Mouse (Mus musculus): ENCODE data around the gene Rap1gds1. TPM values are rescaled to one million over a fixed set of nuclear protein-coding genes. Genes with fewer than 3 reads are reported as not detected.

Gene Rap1gds1
- polyA plus RNA-seq, 1 experiment from 2014 or later, result 14.8 TPM

DNA sequence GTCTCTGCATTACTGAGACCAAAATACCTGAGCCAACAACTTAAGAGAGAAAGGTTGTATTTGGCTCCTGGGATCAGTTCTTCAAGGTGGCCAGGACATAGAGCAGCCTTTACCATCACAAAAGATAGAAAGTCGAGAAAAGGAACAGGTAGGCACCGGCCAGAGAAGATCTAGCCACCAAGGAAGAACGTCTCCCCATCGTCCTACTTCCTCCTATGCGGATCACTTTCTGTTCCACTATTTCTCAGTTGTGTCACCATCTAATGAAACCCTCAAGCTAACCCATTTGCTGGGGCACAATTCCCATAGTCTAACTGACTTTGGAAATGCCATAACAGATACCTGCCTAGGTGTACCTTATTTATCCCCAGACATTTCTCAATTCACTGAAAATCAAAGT, 24.3 kb upstream of the Rap1gds1 start:
- Histone ChIP-seq H3K27ac (ENCODE audit: low read length) (no peak overlapping the region), H3K9ac (ENCODE audit: low read depth, low read length) (no peak overlapping the region), H3K27me3 (ENCODE audit: control insufficient read depth, insufficient read depth, low read depth, low read length) (no peaks in the 10 kb centered on the region), H3K36me3 (ENCODE audit: control insufficient read depth, insufficient read depth) (no peaks in the 10 kb centered on the region), H3K4me3 (ENCODE audit: low read depth, low read length) (no peak overlapping the region), H3K4me1 (ENCODE audit: control insufficient read depth, low read depth, low read length) (no peaks in the 10 kb centered on the region), H3K4me2 (ENCODE audit: low read depth, low read length) (no peak overlapping the region), H3K9me3 (replicated peaks; ENCODE audit: control insufficient read depth, low read length) (no peaks in the 10 kb centered on the region)
- WGBS (ENCODE audit: insufficient replicate concordance), result 66% methylated on average over 5 of the region's 5 CpGs
- no peak for ATAC-seq (ENCODE audit: low read depth)

DNA sequence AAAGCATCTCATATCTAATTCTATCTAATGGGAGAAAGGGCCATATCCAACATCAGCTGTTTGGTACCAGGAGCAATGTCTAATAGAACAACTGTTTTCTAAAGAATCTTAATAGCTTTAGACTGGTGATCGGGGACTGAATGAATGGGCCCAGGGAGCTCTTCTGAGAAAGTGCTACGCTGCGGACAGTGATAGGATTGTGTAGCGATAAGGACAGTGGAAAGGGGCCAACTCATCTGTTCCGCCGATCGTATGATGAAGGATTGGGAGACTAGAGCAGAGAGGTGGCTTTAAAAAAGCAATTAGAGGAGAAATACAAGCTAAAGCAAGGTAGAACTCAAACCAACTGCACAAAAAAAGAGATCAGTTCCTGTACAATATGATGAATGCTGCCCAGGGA, 20.9 kb upstream of the Rap1gds1 start:
- H3K9ac ChIP-seq (ENCODE audit: low read depth, low read length), result no peak overlapping the region
- H3K36me3 ChIP-seq (ENCODE audit: control insufficient read depth, insufficient read depth), result no peaks in the 10 kb centered on the region
- H3K27ac ChIP-seq (ENCODE audit: low read length), result no peak overlapping the region
- no peaks in the 10 kb centered on the region for H3K27me3 ChIP-seq (ENCODE audit: control insufficient read depth, insufficient read depth, low read depth, low read length)
- no peaks in the 10 kb centered on the region for H3K9me3 ChIP-seq (replicated peaks; ENCODE audit: control insufficient read depth, low read length)
- no peak overlapping the region for H3K4me2 ChIP-seq (ENCODE audit: low read depth, low read length)
- H3K4me3 ChIP-seq (ENCODE audit: low read depth, low read length), result no peak overlapping the region
- WGBS (ENCODE audit: insufficient replicate concordance), result 72% methylated on average over 7 of the region's 7 CpGs
- no peaks in the 10 kb centered on the region for H3K4me1 ChIP-seq (ENCODE audit: control insufficient read depth, low read depth, low read length)
- ATAC-seq (ENCODE audit: low read depth), result no peak

DNA sequence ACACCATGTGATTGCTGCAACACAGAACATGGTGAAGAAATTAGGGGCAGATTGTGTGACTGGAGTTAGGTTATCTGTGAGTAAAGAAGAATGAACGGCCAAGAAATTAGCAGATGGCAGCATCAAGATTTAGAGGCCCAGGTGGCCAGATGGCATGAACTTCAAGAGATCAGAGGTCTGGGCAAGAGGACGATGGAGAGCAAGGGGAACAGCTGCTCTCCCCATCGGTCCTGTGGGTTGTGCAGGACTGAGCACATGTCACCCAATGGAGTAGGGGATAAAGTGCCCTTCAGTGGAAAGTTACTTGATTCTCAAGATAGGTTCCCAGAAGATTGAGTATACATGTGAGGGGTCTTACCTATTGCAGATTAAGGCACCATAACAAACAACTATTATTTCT, 13.5 kb upstream of the Rap1gds1 start:
- Histone ChIP-seq H3K27ac (ENCODE audit: low read length) (no peak overlapping the region), H3K4me3 (ENCODE audit: low read depth, low read length) (no peak overlapping the region), H3K27me3 (ENCODE audit: control insufficient read depth, insufficient read depth, low read depth, low read length) (no peaks in the 10 kb centered on the region), H3K36me3 (ENCODE audit: control insufficient read depth, insufficient read depth) (no peaks in the 10 kb centered on the region), H3K9ac (ENCODE audit: low read depth, low read length) (no peak overlapping the region), H3K9me3 (replicated peaks; ENCODE audit: control insufficient read depth, low read length) (no peaks in the 10 kb centered on the region), H3K4me2 (ENCODE audit: low read depth, low read length) (no peak overlapping the region), H3K4me1 (ENCODE audit: control insufficient read depth, low read depth, low read length) (no peaks in the 10 kb centered on the region)
- 67% methylated on average over 3 of the region's 3 CpGs for WGBS (ENCODE audit: insufficient replicate concordance)
- ATAC-seq (ENCODE audit: low read depth), result no peak

DNA sequence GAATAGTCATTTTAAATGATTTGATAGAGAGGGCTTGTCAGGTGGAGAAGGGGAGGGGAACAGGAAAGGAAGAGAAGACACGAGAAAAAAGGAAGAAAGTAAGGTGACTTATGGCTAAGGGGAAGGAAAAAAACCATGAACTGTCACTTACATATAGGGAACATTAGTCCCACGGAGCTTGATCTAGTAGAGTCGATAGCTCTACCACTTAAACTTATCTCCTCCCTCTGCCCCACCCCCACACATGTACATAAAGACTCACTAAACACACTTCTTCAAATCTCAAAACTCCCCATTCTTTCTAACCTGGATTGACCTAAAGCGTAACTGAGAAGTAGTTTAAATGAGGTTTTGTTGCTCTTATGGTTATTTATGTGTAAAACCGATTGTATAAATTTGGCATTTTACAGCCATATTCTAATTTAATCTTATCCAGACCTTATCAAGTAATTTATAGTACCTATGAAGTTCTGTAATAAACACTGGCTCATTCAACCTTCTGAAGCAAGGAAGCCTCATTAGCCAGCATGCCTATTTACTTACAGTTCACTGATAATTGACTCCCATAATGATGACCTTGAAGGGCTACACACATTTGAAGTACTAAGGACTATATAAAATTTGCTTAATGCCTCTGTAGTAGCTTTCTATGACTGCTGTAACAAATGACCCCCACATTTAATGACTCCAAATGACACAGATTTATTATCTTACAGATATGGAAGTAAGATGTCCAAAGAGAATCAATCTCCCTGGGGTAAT, 9.0 kb upstream of the Rap1gds1 start:
- H3K4me3 ChIP-seq (ENCODE audit: low read depth, low read length), result no peak overlapping the region
- no peak overlapping the region for H3K4me2 ChIP-seq (ENCODE audit: low read depth, low read length)
- no peak overlapping the region for H3K9ac ChIP-seq (ENCODE audit: low read depth, low read length)
- H3K27me3 ChIP-seq (ENCODE audit: control insufficient read depth, insufficient read depth, low read depth, low read length), result no peaks in the 10 kb centered on the region
- H3K4me1 ChIP-seq (ENCODE audit: control insufficient read depth, low read depth, low read length), result no peaks in the 10 kb centered on the region
- no peaks in the 10 kb centered on the region for H3K9me3 ChIP-seq (replicated peaks; ENCODE audit: control insufficient read depth, low read length)
- 43% methylated on average over 5 of the region's 5 CpGs for WGBS (ENCODE audit: insufficient replicate concordance)
- H3K27ac ChIP-seq (ENCODE audit: low read length), result no peak overlapping the region
- H3K36me3 ChIP-seq (ENCODE audit: control insufficient read depth, insufficient read depth), result no peaks in the 10 kb centered on the region
- ATAC-seq (ENCODE audit: low read depth), result no peak

DNA sequence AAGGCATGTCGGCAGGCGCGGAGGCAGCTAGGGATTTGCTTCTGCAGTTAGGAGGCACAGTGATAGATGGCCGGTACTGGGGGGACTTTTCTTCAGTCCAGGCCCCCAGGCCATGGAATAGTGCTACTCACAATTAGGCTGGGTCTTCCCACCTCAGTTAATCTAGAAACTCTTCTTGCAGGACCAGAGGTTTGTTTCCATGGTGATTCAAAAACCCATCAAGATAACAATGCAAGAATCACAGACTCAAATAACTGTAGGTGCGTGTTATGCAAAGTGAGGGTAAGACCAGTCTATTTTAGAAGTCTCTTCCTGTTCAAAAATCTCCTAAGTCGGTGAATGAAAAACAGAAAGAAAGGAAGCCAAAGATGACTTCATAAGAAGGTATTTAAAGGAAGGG, 4.8 kb upstream of the Rap1gds1 start:
- Histone ChIP-seq H3K27me3 (ENCODE audit: control insufficient read depth, insufficient read depth, low read depth, low read length) (no peaks in the 10 kb centered on the region), H3K9me3 (replicated peaks; ENCODE audit: control insufficient read depth, low read length) (no peaks in the 10 kb centered on the region), H3K9ac (ENCODE audit: low read depth, low read length) (no peak overlapping the region), H3K4me1 (ENCODE audit: control insufficient read depth, low read depth, low read length) (peaks cover 6% of the 10 kb centered on the region), H3K4me2 (ENCODE audit: low read depth, low read length) (no peak overlapping the region), H3K36me3 (ENCODE audit: control insufficient read depth, insufficient read depth) (no peaks in the 10 kb centered on the region), H3K27ac (ENCODE audit: low read length) (no peak overlapping the region), H3K4me3 (ENCODE audit: low read depth, low read length) (no peak overlapping the region)
- ATAC-seq (ENCODE audit: low read depth), result no peak
- WGBS (ENCODE audit: insufficient replicate concordance), result 77% methylated on average over 6 of the region's 6 CpGs

DNA sequence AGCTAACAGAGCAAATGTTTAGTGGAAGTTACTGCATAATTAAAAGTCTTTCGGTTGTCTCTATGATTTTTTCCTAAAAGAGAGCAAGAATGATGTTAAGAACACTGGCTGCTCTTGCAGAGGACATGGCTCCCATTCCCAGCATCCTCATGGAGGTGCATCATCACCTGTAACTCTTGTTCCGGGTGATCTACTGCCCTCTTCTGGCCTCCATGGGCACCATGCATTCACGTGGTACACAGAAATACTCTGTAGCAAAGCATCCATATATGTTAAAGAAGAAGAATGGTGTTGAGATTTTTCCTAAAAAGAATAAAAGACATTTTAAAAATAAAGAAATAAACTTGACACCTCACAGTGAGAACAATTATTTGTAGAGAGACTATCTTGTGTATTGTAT, 3.0 kb upstream of the Rap1gds1 start:
- Histone ChIP-seq H3K4me2 (ENCODE audit: low read depth, low read length) (no peak overlapping the region), H3K9ac (ENCODE audit: low read depth, low read length) (no peak overlapping the region), H3K4me3 (ENCODE audit: low read depth, low read length) (no peak overlapping the region), H3K27ac (ENCODE audit: low read length) (no peak overlapping the region), H3K4me1 (ENCODE audit: control insufficient read depth, low read depth, low read length) (peaks cover 9% of the 10 kb centered on the region), H3K36me3 (ENCODE audit: control insufficient read depth, insufficient read depth) (no peaks in the 10 kb centered on the region), H3K9me3 (replicated peaks; ENCODE audit: control insufficient read depth, low read length) (no peaks in the 10 kb centered on the region), H3K27me3 (ENCODE audit: control insufficient read depth, insufficient read depth, low read depth, low read length) (no peaks in the 10 kb centered on the region)
- no peak for ATAC-seq (ENCODE audit: low read depth)
- WGBS (ENCODE audit: insufficient replicate concordance), result 64% methylated on average over 3 of the region's 3 CpGs

DNA sequence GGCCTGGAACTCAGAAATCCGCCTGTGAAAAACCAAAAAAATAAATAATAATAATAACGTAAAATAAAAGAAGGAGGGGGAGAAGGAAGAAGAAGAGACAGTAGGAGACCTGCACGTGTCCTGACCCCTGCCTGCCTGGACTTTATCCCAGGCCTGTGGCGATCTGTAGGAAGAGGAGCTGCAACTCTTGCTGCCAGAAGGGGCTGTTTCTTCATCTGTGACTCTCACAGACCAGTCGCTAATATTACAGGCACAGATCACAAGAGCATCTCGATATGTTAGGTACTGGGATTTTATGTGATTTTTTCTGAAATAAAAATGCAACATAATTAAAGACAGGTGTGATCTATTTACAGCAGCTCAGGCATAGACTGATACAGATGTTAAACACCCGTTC, 1.1 kb upstream of the Rap1gds1 start:
- Histone ChIP-seq H3K36me3 (ENCODE audit: control insufficient read depth, insufficient read depth) (no peaks in the 10 kb centered on the region), H3K27ac (ENCODE audit: low read length) (no peak overlapping the region), H3K27me3 (ENCODE audit: control insufficient read depth, insufficient read depth, low read depth, low read length) (no peaks in the 10 kb centered on the region), H3K9ac (ENCODE audit: low read depth, low read length) (peak overlapping the region; percentile 78), H3K4me3 (ENCODE audit: low read depth, low read length) (peak overlapping the region; percentile 95), H3K4me2 (ENCODE audit: low read depth, low read length) (peak overlapping the region; percentile 99), H3K4me1 (ENCODE audit: control insufficient read depth, low read depth, low read length) (peaks cover 9% of the 10 kb centered on the region), H3K9me3 (replicated peaks; ENCODE audit: control insufficient read depth, low read length) (no peaks in the 10 kb centered on the region)
- ATAC-seq (ENCODE audit: low read depth), result no peak
- WGBS (ENCODE audit: insufficient replicate concordance), result 9% methylated on average over 7 of the region's 7 CpGs

DNA sequence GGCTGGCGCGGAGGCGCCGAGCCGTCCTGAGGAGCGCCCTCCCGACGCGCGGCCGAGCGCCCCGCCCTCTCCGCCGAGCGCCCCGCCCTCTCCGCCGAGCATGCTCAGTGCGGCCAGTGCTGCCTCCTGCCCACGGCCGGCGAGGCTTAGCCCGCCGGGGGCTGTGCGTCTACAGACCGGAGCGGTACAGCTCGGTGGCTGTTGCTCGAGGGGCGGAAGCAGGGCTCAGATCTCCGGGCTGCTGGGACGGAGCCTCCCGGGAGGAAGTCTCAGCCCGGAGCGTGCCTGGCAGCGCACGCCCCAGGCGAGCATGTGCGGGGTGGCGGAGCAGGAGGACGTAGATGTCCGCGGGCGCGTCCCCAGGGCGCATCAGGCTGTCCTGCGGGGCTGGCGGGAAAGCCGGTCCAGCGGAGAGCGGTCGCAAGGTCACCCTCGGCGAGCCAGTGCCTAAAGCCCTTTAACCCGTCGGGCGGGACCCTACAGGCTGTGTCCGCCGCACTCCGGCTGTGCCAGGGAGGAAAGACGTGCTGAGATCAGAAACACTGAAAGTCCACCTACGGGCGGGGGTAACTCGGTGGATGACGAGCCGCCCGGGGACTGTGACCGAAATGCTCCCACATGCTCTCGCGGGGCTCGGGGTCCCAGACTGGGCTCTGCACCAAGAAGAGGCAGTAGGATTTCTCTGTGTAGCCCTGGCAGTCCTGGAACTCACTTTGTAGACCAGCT, 495 bp upstream of the Rap1gds1 start:
- peak; percentile 97 for ATAC-seq (ENCODE audit: low read depth)
- peak overlapping the region; percentile 99 for H3K4me2 ChIP-seq (ENCODE audit: low read depth, low read length)
- H3K4me1 ChIP-seq (ENCODE audit: control insufficient read depth, low read depth, low read length), result peaks cover 9% of the 10 kb centered on the region
- no peaks in the 10 kb centered on the region for H3K27me3 ChIP-seq (ENCODE audit: control insufficient read depth, insufficient read depth, low read depth, low read length)
- peak overlapping the region; percentile 78 for H3K9ac ChIP-seq (ENCODE audit: low read depth, low read length)
- H3K9me3 ChIP-seq (replicated peaks; ENCODE audit: control insufficient read depth, low read length), result no peaks in the 10 kb centered on the region
- WGBS (ENCODE audit: insufficient replicate concordance), result under 1% methylated on average over 67 of the region's 72 CpGs
- H3K4me3 ChIP-seq (ENCODE audit: low read depth, low read length), result peak overlapping the region; percentile 95
- no peaks in the 10 kb centered on the region for H3K36me3 ChIP-seq (ENCODE audit: control insufficient read depth, insufficient read depth)
- H3K27ac ChIP-seq (ENCODE audit: low read length), result peak overlapping the region; percentile 85

DNA sequence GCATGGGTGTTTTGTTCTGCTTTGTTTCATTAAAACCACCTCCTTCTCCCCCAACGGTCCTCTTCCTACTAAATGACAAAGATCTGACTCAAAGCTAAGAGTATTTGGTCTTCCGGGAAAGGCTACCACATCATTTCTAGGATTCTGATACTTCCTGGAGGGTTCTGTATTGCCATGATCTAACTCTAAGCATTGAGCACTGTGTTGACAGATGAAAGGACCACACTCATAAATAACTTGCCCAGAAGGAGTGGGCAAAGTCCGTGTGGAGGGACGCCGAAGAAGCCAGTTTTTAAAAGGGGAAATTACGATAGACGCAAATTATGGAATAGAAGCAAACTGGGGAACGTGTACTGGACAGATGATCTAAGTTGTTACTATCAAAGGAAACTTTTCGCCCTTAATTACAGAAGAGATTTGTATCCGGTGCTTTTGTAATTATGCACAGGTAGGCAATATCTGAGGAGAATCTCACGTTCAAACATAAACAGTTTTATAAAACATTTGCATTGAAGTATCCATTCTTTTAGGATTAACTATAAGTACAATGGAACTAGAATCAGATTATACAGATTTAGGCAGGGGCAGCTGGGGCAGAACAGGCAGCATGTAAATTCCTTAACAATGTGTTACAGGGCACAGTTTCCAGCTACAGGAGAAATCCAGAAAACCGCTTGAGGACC, 1.1 kb downstream of the Rap1gds1 start:
- H3K9me3 ChIP-seq (replicated peaks; ENCODE audit: control insufficient read depth, low read length), result no peaks in the 10 kb centered on the region
- 2% methylated on average over 12 of the region's 12 CpGs for WGBS (ENCODE audit: insufficient replicate concordance)
- no peak for ATAC-seq (ENCODE audit: low read depth)
- H3K4me2 ChIP-seq (ENCODE audit: low read depth, low read length), result peak overlapping the region; percentile 92
- peak overlapping the region; percentile 88 for H3K9ac ChIP-seq (ENCODE audit: low read depth, low read length)
- peak overlapping the region; percentile 95 for H3K4me3 ChIP-seq (ENCODE audit: low read depth, low read length)
- peaks cover 9% of the 10 kb centered on the region for H3K4me1 ChIP-seq (ENCODE audit: control insufficient read depth, low read depth, low read length)
- H3K27me3 ChIP-seq (ENCODE audit: control insufficient read depth, insufficient read depth, low read depth, low read length), result no peaks in the 10 kb centered on the region
- H3K27ac ChIP-seq (ENCODE audit: low read length), result peak overlapping the region; percentile 93
- H3K36me3 ChIP-seq (ENCODE audit: control insufficient read depth, insufficient read depth), result no peaks in the 10 kb centered on the region

Data from liver, embryonic 16.5 days (tissue).